Mouse (Mus musculus) midbrain, embryonic 15.5 days (tissue): ENCODE measurements around the gene Oit3. TPM values are rescaled to one million over a fixed set of nuclear protein-coding genes. Genes with fewer than 3 reads are reported as not detected.
"Not testable (repeated sequence)": the region's sequence is repeated elsewhere in the genome, so short reads cannot be mapped to it uniquely, and the experiment has no call there.

Experiments used
- ATAC-seq: fragments of 200-750 bp; cut with Nextera tagmentation; replicated peaks from 2 replicates; pipeline ENCODE4 v1.8.0; 2017; ENCODE audit warnings: moderate TSS enrichment
- H3K27ac ChIP-seq: fragments of 300-500 bp; sonication (generic); 2 replicates; pipeline ENCODE4 v1.5.1; 2015; ENCODE audit warnings: mild to moderate bottlenecking, inconsistent platforms
- H3K27me3 ChIP-seq: fragments of 300-500 bp; sonication (generic); replicated peaks from 2 replicates; pipeline ENCODE4 v1.6.1; 2015; ENCODE audit warnings: inconsistent platforms
- H3K36me3 ChIP-seq: fragments of 300-500 bp; sonication (generic); replicated peaks from 2 replicates; pipeline ENCODE4 v1.6.1; 2015; ENCODE audit warnings: inconsistent platforms
- H3K4me1 ChIP-seq: fragments of 300-500 bp; sonication (generic); 2 replicates; pipeline ENCODE4 v1.6.1; 2015; ENCODE audit warnings: inconsistent platforms
- H3K4me2 ChIP-seq: fragments of 300-500 bp; sonication (generic); 2 replicates; pipeline ENCODE4 v1.6.1; 2015; ENCODE audit warnings: inconsistent platforms, mild to moderate bottlenecking, moderate library complexity
- H3K4me3 ChIP-seq: fragments of 300-500 bp; sonication (generic); 2 replicates; pipeline ENCODE4 v1.5.1; 2015; ENCODE audit warnings: mild to moderate bottlenecking, inconsistent platforms
- H3K9ac ChIP-seq: fragments of 300-500 bp; sonication (generic); 2 replicates; pipeline ENCODE4 v1.6.1; 2015; ENCODE audit warnings: mild to moderate bottlenecking, inconsistent platforms
- H3K9me3 ChIP-seq: fragments of 300-500 bp; sonication (generic); 2 replicates; pipeline ENCODE4 v1.6.1; 2016; ENCODE audit warnings: inconsistent platforms
- WGBS: fragments of 180-500 bp; shearing (Covaris S2); methylation state at CpG from one replicate; pipeline ENCODE4 v1.1.7; 2015; ENCODE audit warnings: mixed read lengths; 5-methylcytosine and 5-hydroxymethylcytosine counted together
- polyA plus RNA-seq: library from polyadenylated mRNA; unstranded; fragments of >200 nt; fragmentation: Nextera tagmentation; extraction: Ambion mirVana; gene quantifications from 2 replicates; pipeline ENCODE4 v1.2.1, GENCODE M21; 2015

Gene Oit3
- polyA plus RNA-seq, 1 experiment from 2014 or later, result 0.08 TPM

- Histone ChIP-seq H3K27ac (no peak overlapping the region), H3K4me2 (no peak overlapping the region), H3K9me3 (no peaks in the 10 kb centered on the region), H3K27me3 (no peaks in the 10 kb centered on the region), H3K4me1 (no peaks in the 10 kb centered on the region), H3K9ac (no peak overlapping the region), H3K4me3 (no peak overlapping the region), H3K36me3 (no peaks in the 10 kb centered on the region)
- 83% methylated on average over 7 of the region's 7 CpGs for WGBS
- no peak for ATAC-seq
These were observed 16.2 kb downstream of the Oit3 start for GRCm38 (mm10) chr10:59425369-59425768.

GRCm38 (mm10) chr10:59424453-59424852 is 17.1 kb downstream of the Oit3 start:
- no peaks in the 10 kb centered on the region for H3K36me3 ChIP-seq
- 83% methylated on average over 3 of the region's 3 CpGs for WGBS
- no peak for ATAC-seq
- H3K27ac ChIP-seq, result no peak overlapping the region
- no peak overlapping the region for H3K4me3 ChIP-seq
- no peak overlapping the region for H3K4me2 ChIP-seq
- no peaks in the 10 kb centered on the region for H3K9me3 ChIP-seq
- no peak overlapping the region for H3K9ac ChIP-seq
- no peaks in the 10 kb centered on the region for H3K4me1 ChIP-seq
- no peaks in the 10 kb centered on the region for H3K27me3 ChIP-seq

- H3K4me2 ChIP-seq, result no peak overlapping the region
These were observed 22.1 kb downstream of the Oit3 start for GRCm38 (mm10) chr10:59419516-59419915.

GRCm38 (mm10) chr10:59416623-59417022 is 25.0 kb downstream of the Oit3 start:
- Histone ChIP-seq H3K27me3 (no peaks in the 10 kb centered on the region), H3K4me3 (no peak overlapping the region), H3K27ac (no peak overlapping the region), H3K9me3 (no peaks in the 10 kb centered on the region), H3K36me3 (no peaks in the 10 kb centered on the region), H3K4me1 (no peaks in the 10 kb centered on the region), H3K4me2 (no peak overlapping the region), H3K9ac (no peak overlapping the region)
- WGBS, result 95% methylated on average over 3 of the region's 3 CpGs
- ATAC-seq, result no peak

More at GRCm38 (mm10) chr10:59419516-59419915, 22.1 kb downstream of the Oit3 start:
- no peaks in the 10 kb centered on the region for H3K27me3 ChIP-seq
- no peaks in the 10 kb centered on the region for H3K4me1 ChIP-seq
- H3K27ac ChIP-seq, result no peak overlapping the region
- H3K9me3 ChIP-seq, result no peaks in the 10 kb centered on the region
- no peak overlapping the region for H3K4me3 ChIP-seq
- no peak for ATAC-seq
- no peaks in the 10 kb centered on the region for H3K36me3 ChIP-seq
- no peak overlapping the region for H3K9ac ChIP-seq
- 89% methylated on average over 4 of the region's 4 CpGs for WGBS

- ATAC-seq, result no peak
- no peak overlapping the region for H3K4me2 ChIP-seq
- no peaks in the 10 kb centered on the region for H3K4me1 ChIP-seq
- H3K4me3 ChIP-seq, result no peak overlapping the region
- no peak overlapping the region for H3K27ac ChIP-seq
- no peaks in the 10 kb centered on the region for H3K27me3 ChIP-seq
- no peaks in the 10 kb centered on the region for H3K9me3 ChIP-seq
- H3K36me3 ChIP-seq, result no peaks in the 10 kb centered on the region
- 86% methylated on average over 4 of the region's 4 CpGs for WGBS
- H3K9ac ChIP-seq, result no peak overlapping the region
These were observed 27.9 kb downstream of the Oit3 start for GRCm38 (mm10) chr10:59413711-59414110.

GRCm38 (mm10) chr10:59410264-59410663 is 31.3 kb downstream of the Oit3 start:
- Histone ChIP-seq H3K4me3 (no peak overlapping the region), H3K4me2 (no peak overlapping the region), H3K9ac (no peak overlapping the region), H3K27me3 (no peaks in the 10 kb centered on the region), H3K9me3 (no peaks in the 10 kb centered on the region), H3K4me1 (no peaks in the 10 kb centered on the region), H3K36me3 (no peaks in the 10 kb centered on the region), H3K27ac (no peak overlapping the region)
- 83% methylated on average over 12 of the region's 12 CpGs for WGBS
- ATAC-seq, result no peak

GRCm38 (mm10) chr10:59408499-59408898 is 33.1 kb downstream of the Oit3 start:
- Histone ChIP-seq H3K4me1 (no peaks in the 10 kb centered on the region), H3K27me3 (no peaks in the 10 kb centered on the region), H3K9ac (no peak overlapping the region), H3K9me3 (no peaks in the 10 kb centered on the region), H3K27ac (no peak overlapping the region), H3K36me3 (no peaks in the 10 kb centered on the region), H3K4me3 (no peak overlapping the region), H3K4me2 (no peak overlapping the region)
- ATAC-seq, result no peak
- WGBS, result 75% methylated on average over 6 of the region's 6 CpGs

GRCm38 (mm10) chr10:59403793-59404149 is 37.8 kb downstream of the Oit3 start:
- H3K4me3 ChIP-seq, result no peak overlapping the region
- no peak overlapping the region for H3K4me2 ChIP-seq
- no peaks in the 10 kb centered on the region for H3K27me3 ChIP-seq
- no peaks in the 10 kb centered on the region for H3K9me3 ChIP-seq
- no peak for ATAC-seq
- WGBS, result 77% methylated on average over 10 of the region's 10 CpGs
- H3K9ac ChIP-seq, result no peak overlapping the region
- no peaks in the 10 kb centered on the region for H3K4me1 ChIP-seq
- no peaks in the 10 kb centered on the region for H3K36me3 ChIP-seq
- H3K27ac ChIP-seq, result no peak overlapping the region

GRCm38 (mm10) chr10:59402899-59403792 is 38.4 kb downstream of the Oit3 start, which contains the start of gene Pla2g12b:
TSS of gene Pla2g12b (plus strand) at chr10:59403660.
- H3K4me1 ChIP-seq, result no peaks in the 10 kb centered on the region
- H3K4me2 ChIP-seq, result no peak within 1 kb of the TSS
- no peaks in the 10 kb centered on the region for H3K36me3 ChIP-seq
- no peak within 1 kb of the TSS for H3K9ac ChIP-seq
- no peak for ATAC-seq
- no peaks in the 10 kb centered on the region for H3K27me3 ChIP-seq
- no peaks in the 10 kb centered on the region for H3K9me3 ChIP-seq
- no peak within 1 kb of the TSS for H3K4me3 ChIP-seq
- H3K27ac ChIP-seq, result no peak within 1 kb of the TSS
- 76% methylated on average over 21 of the region's 21 CpGs for WGBS

- H3K9me3 ChIP-seq, H3K9ac ChIP-seq, H3K4me3 ChIP-seq, H3K4me2 ChIP-seq, H3K36me3 ChIP-seq, H3K4me1 ChIP-seq, H3K27ac ChIP-seq, H3K27me3 ChIP-seq, ATAC-seq: not testable (repeated sequence)
- WGBS, result 87% methylated on average over 14 of the region's 25 CpGs
These were observed 46.1 kb downstream of the Oit3 start, which contains the start of gene Gm10273 for GRCm38 (mm10) chr10:59395461-59395860. TSS of gene Gm10273 (plus strand) at chr10:59395632.

- Histone ChIP-seq H3K4me1 (no peaks in the 10 kb centered on the region), H3K27me3 (no peaks in the 10 kb centered on the region), H3K36me3 (no peaks in the 10 kb centered on the region), H3K4me3 (no peak overlapping the region), H3K9me3 (no peaks in the 10 kb centered on the region), H3K27ac (no peak overlapping the region), H3K9ac (no peak overlapping the region), H3K4me2 (no peak overlapping the region)
- ATAC-seq, result no peak
- WGBS, result 76% methylated on average over 4 of the region's 4 CpGs
These were observed 49.7 kb downstream of the Oit3 start for GRCm38 (mm10) chr10:59391907-59392306.

- no peak for ATAC-seq
- Histone ChIP-seq H3K27me3 (no peaks in the 10 kb centered on the region), H3K9ac (no peak overlapping the region), H3K4me1 (no peaks in the 10 kb centered on the region), H3K36me3 (no peaks in the 10 kb centered on the region), H3K9me3 (no peaks in the 10 kb centered on the region), H3K4me3 (no peak overlapping the region), H3K27ac (no peak overlapping the region), H3K4me2 (no peak overlapping the region)
- 98% methylated on average over 3 of the region's 3 CpGs for WGBS
These were observed 51.9 kb downstream of the Oit3 start for GRCm38 (mm10) chr10:59389652-59390051.

GRCm38 (mm10) chr10:59386951-59387350 is 54.6 kb downstream of the Oit3 start:
- no peak overlapping the region for H3K27ac ChIP-seq
- H3K9me3 ChIP-seq, result no peaks in the 10 kb centered on the region
- no peak overlapping the region for H3K4me2 ChIP-seq
- no peak overlapping the region for H3K4me3 ChIP-seq
- no peaks in the 10 kb centered on the region for H3K27me3 ChIP-seq
- H3K36me3 ChIP-seq, result no peaks in the 10 kb centered on the region
- WGBS, result 83% methylated on average over 8 of the region's 8 CpGs
- ATAC-seq, result no peak
- no peaks in the 10 kb centered on the region for H3K4me1 ChIP-seq
- no peak overlapping the region for H3K9ac ChIP-seq
